Mouse (Mus musculus): ENCODE results near the gene Hoxa13. TPM values are rescaled to one million over a fixed set of nuclear protein-coding genes. Genes with fewer than 3 reads are reported as not detected.

The Hoxa13 gene
- polyA plus RNA-seq, 1 experiment = not detected

- TF ChIP-seq CTCF (IDR thresholded peaks at IDR 0.05; ENCODE audit: insufficient read depth, low read length) (no peak), POLR2A (IDR thresholded peaks at IDR 0.05; ENCODE audit: borderline replicate concordance, extremely low read depth, low read depth, low read length) (no peak)
- whole genome bisulfite sequencing = 8% methylated on average over 26 of the region's 26 CpGs
- H3K4me1 ChIP-seq (ENCODE audit: control insufficient read depth, insufficient read depth, low read length) = no peaks in the 10 kb centered on the region; the same call in 1 of the 2 replicates
- no peak for DNase-seq
- no peak overlapping the region for H3K4me3 ChIP-seq (replicated peaks; ENCODE audit: extremely low read depth, low read depth, low read length)
These were observed 34.0 kb downstream of the Hoxa13 start for GRCm38 (mm10) chr6:52226569-52227257.

- TF ChIP-seq CTCF (IDR thresholded peaks at IDR 0.05; ENCODE audit: insufficient read depth, low read length) = no peak
- no peak for TF ChIP-seq POLR2A (IDR thresholded peaks at IDR 0.05; ENCODE audit: borderline replicate concordance, extremely low read depth, low read depth, low read length)
- no peak for DNase-seq
- WGBS = 4% methylated on average over 69 of the region's 69 CpGs
- no peak overlapping the region for H3K4me3 ChIP-seq (replicated peaks; ENCODE audit: extremely low read depth, low read depth, low read length)
- peaks cover 3% of the 10 kb centered on the region; the same call in 1 of the 2 replicates for H3K4me1 ChIP-seq (ENCODE audit: control insufficient read depth, insufficient read depth, low read length)
These were observed 34.8 kb downstream of the Hoxa13 start for GRCm38 (mm10) chr6:52225612-52226568.

- Histone ChIP-seq H3K4me3 (replicated peaks; ENCODE audit: extremely low read depth, low read depth, low read length) (no peak overlapping the region), H3K4me1 (ENCODE audit: control insufficient read depth, insufficient read depth, low read length) (peaks cover 3% of the 10 kb centered on the region; the same call in 1 of the 2 replicates)
- TF ChIP-seq CTCF (IDR thresholded peaks at IDR 0.05; ENCODE audit: insufficient read depth, low read length) (no peak), POLR2A (IDR thresholded peaks at IDR 0.05; ENCODE audit: borderline replicate concordance, extremely low read depth, low read depth, low read length) (no peak)
- DNase-seq = no peak
- WGBS = 6% methylated on average over 36 of the region's 36 CpGs
These were observed 35.6 kb downstream of the Hoxa13 start for GRCm38 (mm10) chr6:52224895-52225611.

- 29% methylated on average over 24 of the region's 24 CpGs for WGBS
- no peak for DNase-seq
- Histone ChIP-seq H3K4me3 (replicated peaks; ENCODE audit: extremely low read depth, low read depth, low read length) (no peak overlapping the region), H3K4me1 (ENCODE audit: control insufficient read depth, insufficient read depth, low read length) (peaks cover 3% of the 10 kb centered on the region; the same call in 1 of the 2 replicates)
- TF ChIP-seq POLR2A (IDR thresholded peaks at IDR 0.05; ENCODE audit: borderline replicate concordance, extremely low read depth, low read depth, low read length) (no peak), CTCF (IDR thresholded peaks at IDR 0.05; ENCODE audit: insufficient read depth, low read length) (no peak)
These were observed 36.5 kb downstream of the Hoxa13 start for GRCm38 (mm10) chr6:52223939-52224760.

GRCm38 (mm10) chr6:52222729-52223128 lies 38.0 kb downstream of the Hoxa13 start:
- Histone ChIP-seq H3K4me3 (replicated peaks; ENCODE audit: extremely low read depth, low read depth, low read length) (no peak overlapping the region), H3K4me1 (ENCODE audit: control insufficient read depth, insufficient read depth, low read length) (peaks cover 3% of the 10 kb centered on the region; the same call in 1 of the 2 replicates)
- 65% methylated on average over 13 of the region's 13 CpGs for WGBS
- DNase-seq = no peak
- TF ChIP-seq POLR2A (IDR thresholded peaks at IDR 0.05; ENCODE audit: borderline replicate concordance, extremely low read depth, low read depth, low read length) = no peak
- no peak for TF ChIP-seq CTCF (IDR thresholded peaks at IDR 0.05; ENCODE audit: insufficient read depth, low read length)

- Histone ChIP-seq H3K4me1 (ENCODE audit: control insufficient read depth, insufficient read depth, low read length) (peaks cover 3% of the 10 kb centered on the region; the same call in 1 of the 2 replicates), H3K4me3 (replicated peaks; ENCODE audit: extremely low read depth, low read depth, low read length) (no peak overlapping the region)
- no peak for DNase-seq
- 44% methylated on average over 21 of the region's 21 CpGs for WGBS
- TF ChIP-seq CTCF (IDR thresholded peaks at IDR 0.05; ENCODE audit: insufficient read depth, low read length) = no peak
- no peak for TF ChIP-seq POLR2A (IDR thresholded peaks at IDR 0.05; ENCODE audit: borderline replicate concordance, extremely low read depth, low read depth, low read length)
These were observed 38.5 kb downstream of the Hoxa13 start for GRCm38 (mm10) chr6:52221993-52222685.

GRCm38 (mm10) chr6:52221337-52221992 lies 39.2 kb downstream of the Hoxa13 start, which contains the start of gene Hoxa7:
Hoxa7 (minus strand) TSS chr6:52221854.
- Histone ChIP-seq H3K4me1 (ENCODE audit: control insufficient read depth, insufficient read depth, low read length) (peaks cover 3% of the 10 kb centered on the region; the same call in 1 of the 2 replicates), H3K4me3 (replicated peaks; ENCODE audit: extremely low read depth, low read depth, low read length) (peak within 1 kb of the TSS; percentile 82)
- TF ChIP-seq POLR2A (IDR thresholded peaks at IDR 0.05; ENCODE audit: borderline replicate concordance, extremely low read depth, low read depth, low read length) = 0 out of 2 replicates have a peak, but pooled peaks have one; percentile 22
- peak; percentile 82 for TF ChIP-seq CTCF (IDR thresholded peaks at IDR 0.05; ENCODE audit: insufficient read depth, low read length)
- peak; percentile 86 for DNase-seq
- WGBS = 3% methylated on average over 46 of the region's 46 CpGs

All from lung, adult 2 months (tissue).